Mouse (Mus musculus): ENCODE measurements at regions not wholly inside any gene's neighbourhood (a gene's known extent, or its start where the extent isn't known, plus 50 kb on each side); places are given as distances from the start of the nearest gene placed in this dataset.

DNA sequence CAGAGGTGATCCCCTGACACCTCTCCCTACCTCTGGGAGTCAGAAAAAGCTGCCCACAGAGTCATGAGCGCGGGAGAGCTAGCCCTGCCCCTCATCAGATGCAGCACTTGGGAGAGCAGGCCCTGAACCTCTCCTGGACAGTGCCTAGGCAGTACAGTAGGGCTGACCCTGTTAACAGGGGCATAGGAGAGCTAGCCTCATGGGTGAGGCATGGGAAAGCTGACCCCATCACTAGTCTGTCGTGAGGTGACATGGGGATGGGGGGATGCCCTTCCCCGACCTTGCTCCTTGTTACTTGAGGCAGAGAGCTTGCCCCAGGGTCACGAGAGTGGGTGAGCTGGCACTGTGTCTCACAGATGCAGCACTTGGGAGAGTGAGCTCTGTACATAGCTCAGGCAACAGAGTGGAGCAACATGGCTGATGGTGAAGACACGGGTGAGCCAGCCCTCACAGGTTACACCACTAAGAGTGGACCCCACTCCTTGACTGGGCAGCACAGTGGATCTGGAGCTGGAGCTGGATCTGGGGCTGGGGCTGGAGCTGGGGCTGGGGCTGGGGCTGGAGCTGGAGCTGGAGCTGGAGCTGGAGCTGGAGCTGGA is 225.5 kb upstream of the Krr1 start:
- no peaks in the 10 kb centered on the region for H3K27me3 ChIP-seq (ENCODE audit: control insufficient read depth, insufficient read depth, low read length, poor library complexity, severe bottlenecking)
- DNase-seq (ENCODE audit: low read depth, low spot score): no peak

DNA sequence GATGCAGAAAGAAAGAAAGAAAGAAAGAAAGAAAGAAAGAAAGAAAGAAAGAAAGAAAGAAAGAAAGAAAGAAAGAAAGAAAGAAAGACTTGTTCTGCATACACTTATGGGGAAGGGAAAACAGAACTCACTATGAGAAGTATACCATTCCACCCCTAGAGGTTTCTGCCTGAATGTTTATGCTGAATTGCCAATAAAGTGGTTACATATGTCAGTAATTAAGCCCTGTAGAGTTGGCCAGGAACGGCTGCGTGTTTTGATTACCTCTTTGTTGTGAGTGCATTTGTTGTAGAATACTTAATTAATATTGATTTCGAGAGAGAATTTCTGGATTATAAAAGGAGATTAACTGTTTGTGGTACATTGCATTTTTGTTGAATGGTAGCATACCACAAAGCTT is 224.0 kb upstream of the Krr1 start:
- DNase-seq (ENCODE audit: low read depth, low spot score): no peak
- H3K27me3 ChIP-seq (ENCODE audit: control insufficient read depth, insufficient read depth, low read length, poor library complexity, severe bottlenecking): no peaks in the 10 kb centered on the region
- H3K36me3 ChIP-seq (ENCODE audit: control insufficient read depth, insufficient read depth, low read length, poor library complexity, severe bottlenecking): no peaks in the 10 kb centered on the region

More for the DNA sequence above, 225.5 kb upstream of the Krr1 start:
- H3K36me3 ChIP-seq (ENCODE audit: control insufficient read depth, insufficient read depth, low read length, poor library complexity, severe bottlenecking): no peaks in the 10 kb centered on the region

DNA sequence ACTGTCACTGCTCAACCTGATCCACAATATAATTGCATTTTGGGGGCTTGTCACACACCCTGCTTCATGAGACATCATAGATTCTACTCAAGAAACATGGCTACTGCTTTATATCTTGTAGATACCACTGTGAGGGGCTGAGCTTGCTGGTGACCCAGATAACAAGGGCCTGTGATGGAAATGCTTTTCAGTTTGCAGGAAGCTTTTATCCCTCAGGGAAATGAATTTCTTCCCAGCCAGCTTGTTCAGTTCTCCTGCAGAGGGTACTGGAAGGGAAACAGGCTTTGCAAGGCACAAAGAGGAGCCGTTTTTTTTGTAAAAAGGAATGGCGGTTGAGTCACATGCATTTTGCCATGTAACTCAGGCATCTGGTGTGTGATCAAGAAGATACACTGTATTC is 218.8 kb upstream of the Krr1 start:
- no peaks in the 10 kb centered on the region for H3K27me3 ChIP-seq (ENCODE audit: control insufficient read depth, insufficient read depth, low read length, poor library complexity, severe bottlenecking)
- DNase-seq (ENCODE audit: low read depth, low spot score): no peak
- H3K36me3 ChIP-seq (ENCODE audit: control insufficient read depth, insufficient read depth, low read length, poor library complexity, severe bottlenecking): no peaks in the 10 kb centered on the region

DNA sequence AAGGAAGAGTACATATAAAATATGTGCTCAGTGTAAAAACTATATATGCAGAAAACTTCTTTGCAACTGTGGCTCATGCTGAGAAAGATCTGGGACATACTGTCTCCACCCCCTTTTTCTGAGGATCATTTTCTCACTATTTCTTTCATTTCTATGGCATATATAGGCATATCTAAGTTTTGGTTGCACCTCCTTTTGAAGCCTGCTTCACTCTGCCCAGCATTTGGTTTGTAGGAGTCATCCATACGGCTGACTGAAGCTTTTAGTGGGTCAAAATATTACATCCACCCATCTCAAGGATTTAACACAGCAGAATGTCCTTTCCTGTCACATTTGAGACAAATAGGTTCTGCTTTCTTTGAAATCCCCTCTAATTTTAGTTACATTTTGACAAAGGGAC is 216.5 kb upstream of the Krr1 start:
- Histone ChIP-seq H3K36me3 (ENCODE audit: control insufficient read depth, insufficient read depth, low read length, poor library complexity, severe bottlenecking) (no peaks in the 10 kb centered on the region), H3K27me3 (ENCODE audit: control insufficient read depth, insufficient read depth, low read length, poor library complexity, severe bottlenecking) (no peaks in the 10 kb centered on the region)
- DNase-seq (ENCODE audit: low read depth, low spot score): no peak

- H3K27me3 ChIP-seq (ENCODE audit: control insufficient read depth, insufficient read depth, low read length, poor library complexity, severe bottlenecking): no peaks in the 10 kb centered on the region
- H3K36me3 ChIP-seq (ENCODE audit: control insufficient read depth, insufficient read depth, low read length, poor library complexity, severe bottlenecking): no peaks in the 10 kb centered on the region
- DNase-seq (ENCODE audit: low read depth, low spot score): no peak
Observed at GRCm38 (mm10) chr10:111756528-111756927, 215.9 kb upstream of the Krr1 start.

DNA sequence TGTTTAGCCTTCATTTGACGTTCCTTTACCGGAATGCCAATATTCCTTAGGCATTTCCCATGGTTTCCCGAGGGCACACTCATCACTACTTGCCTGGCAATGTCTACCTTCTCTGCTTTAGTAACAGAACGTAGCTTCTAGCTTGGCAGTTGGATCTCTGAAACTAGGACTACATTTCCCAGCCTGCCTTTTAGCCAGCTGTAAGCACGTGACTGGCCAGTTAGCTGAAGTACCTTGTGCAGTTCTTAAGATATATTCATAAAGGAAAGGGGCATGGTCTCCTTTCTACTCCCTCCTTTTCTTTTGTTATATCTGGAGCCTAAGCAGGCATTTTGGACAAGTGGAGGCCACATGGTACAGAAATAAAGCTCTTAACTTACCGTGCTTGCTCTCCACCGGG is 214.8 kb upstream of the Krr1 start:
- no peaks in the 10 kb centered on the region for H3K36me3 ChIP-seq (ENCODE audit: control insufficient read depth, insufficient read depth, low read length, poor library complexity, severe bottlenecking)
- H3K27me3 ChIP-seq (ENCODE audit: control insufficient read depth, insufficient read depth, low read length, poor library complexity, severe bottlenecking): no peaks in the 10 kb centered on the region
- no peak for DNase-seq (ENCODE audit: low read depth, low spot score)

DNA sequence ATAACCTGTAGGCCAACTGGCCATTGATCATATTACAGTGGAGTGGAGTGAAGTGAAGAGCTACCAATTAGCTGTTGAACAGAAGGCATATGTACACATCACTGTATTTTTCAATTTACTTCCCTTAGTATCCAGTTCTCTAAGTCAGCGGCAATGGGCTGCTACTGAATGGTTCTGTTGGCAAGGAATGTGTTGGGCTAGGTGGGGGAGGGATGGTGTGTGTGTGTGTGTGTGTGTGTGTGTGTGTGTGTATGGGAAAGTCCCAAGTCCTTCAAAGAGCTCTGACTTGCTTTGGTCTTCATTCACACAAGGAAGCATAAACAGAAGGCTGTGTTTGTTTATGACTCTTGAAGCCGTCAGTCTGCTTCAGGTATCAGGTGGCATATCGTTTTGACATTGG is 213.0 kb upstream of the Krr1 start:
- Histone ChIP-seq H3K36me3 (ENCODE audit: control insufficient read depth, insufficient read depth, low read length, poor library complexity, severe bottlenecking) (no peaks in the 10 kb centered on the region), H3K27me3 (ENCODE audit: control insufficient read depth, insufficient read depth, low read length, poor library complexity, severe bottlenecking) (no peaks in the 10 kb centered on the region)
- DNase-seq (ENCODE audit: low read depth, low spot score): no peak

- no peaks in the 10 kb centered on the region for H3K36me3 ChIP-seq (ENCODE audit: control insufficient read depth, insufficient read depth, low read length, poor library complexity, severe bottlenecking)
Observed at GRCm38 (mm10) chr10:111762751-111763528, 209.5 kb upstream of the Krr1 start.

GRCm38 (mm10) chr10:111767011-111767720 is 205.3 kb upstream of the Krr1 start:
- no peak for DNase-seq (ENCODE audit: low read depth, low spot score)
- H3K36me3 ChIP-seq (ENCODE audit: control insufficient read depth, insufficient read depth, low read length, poor library complexity, severe bottlenecking): no peaks in the 10 kb centered on the region
- no peaks in the 10 kb centered on the region for H3K27me3 ChIP-seq (ENCODE audit: control insufficient read depth, insufficient read depth, low read length, poor library complexity, severe bottlenecking)

More at GRCm38 (mm10) chr10:111762751-111763528, 209.5 kb upstream of the Krr1 start:
- no peak for DNase-seq (ENCODE audit: low read depth, low spot score)
- no peaks in the 10 kb centered on the region for H3K27me3 ChIP-seq (ENCODE audit: control insufficient read depth, insufficient read depth, low read length, poor library complexity, severe bottlenecking)

DNA sequence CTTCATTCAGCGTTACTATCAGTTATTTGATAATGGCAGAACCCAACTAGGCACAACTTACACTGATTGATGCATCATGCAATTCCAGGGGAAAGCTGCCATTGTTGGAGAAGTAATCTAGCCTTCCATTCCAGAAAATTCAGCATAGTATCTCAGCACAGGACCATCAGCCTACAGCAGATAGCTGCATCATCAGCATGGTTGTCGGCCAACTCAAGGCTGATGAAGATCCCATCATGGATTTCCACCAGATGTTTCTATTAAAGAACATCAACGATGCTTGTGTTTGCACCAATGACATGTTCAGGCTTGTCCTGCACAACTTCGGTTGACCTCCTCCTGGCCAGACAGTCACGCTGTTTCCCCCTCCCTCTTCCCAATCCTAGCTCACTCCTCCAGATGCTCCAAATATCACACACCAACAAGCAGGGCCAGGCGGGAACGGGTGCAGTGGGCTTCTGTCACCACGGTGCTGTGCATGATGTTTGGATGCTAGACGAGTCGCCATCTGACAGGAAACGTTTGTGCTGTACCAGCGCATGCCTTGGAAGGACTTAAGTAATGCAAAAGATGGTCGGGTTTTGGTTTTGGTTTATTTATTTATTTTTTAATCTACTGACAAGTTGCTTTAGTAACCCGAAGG is 204.5 kb upstream of the Krr1 start:
- no peak for DNase-seq (ENCODE audit: low read depth, low spot score)
- Histone ChIP-seq H3K36me3 (ENCODE audit: control insufficient read depth, insufficient read depth, low read length, poor library complexity, severe bottlenecking) (no peaks in the 10 kb centered on the region), H3K27me3 (ENCODE audit: control insufficient read depth, insufficient read depth, low read length, poor library complexity, severe bottlenecking) (no peaks in the 10 kb centered on the region)

GRCm38 (mm10) chr10:111769486-111770002 is 202.9 kb upstream of the Krr1 start:
- no peak for DNase-seq (ENCODE audit: low read depth, low spot score)
- H3K36me3 ChIP-seq (ENCODE audit: control insufficient read depth, insufficient read depth, low read length, poor library complexity, severe bottlenecking): no peaks in the 10 kb centered on the region

GRCm38 (mm10) chr10:111770027-111770426 is 202.4 kb upstream of the Krr1 start:
- DNase-seq (ENCODE audit: low read depth, low spot score): no peak
- Histone ChIP-seq H3K27me3 (ENCODE audit: control insufficient read depth, insufficient read depth, low read length, poor library complexity, severe bottlenecking) (no peaks in the 10 kb centered on the region), H3K36me3 (ENCODE audit: control insufficient read depth, insufficient read depth, low read length, poor library complexity, severe bottlenecking) (no peaks in the 10 kb centered on the region)

More at GRCm38 (mm10) chr10:111769486-111770002, 202.9 kb upstream of the Krr1 start:
- no peaks in the 10 kb centered on the region for H3K27me3 ChIP-seq (ENCODE audit: control insufficient read depth, insufficient read depth, low read length, poor library complexity, severe bottlenecking)

GRCm38 (mm10) chr10:111771010-111771409 is 201.5 kb upstream of the Krr1 start:
- no peak for DNase-seq (ENCODE audit: low read depth, low spot score)
- no peaks in the 10 kb centered on the region for H3K27me3 ChIP-seq (ENCODE audit: control insufficient read depth, insufficient read depth, low read length, poor library complexity, severe bottlenecking)
- no peaks in the 10 kb centered on the region for H3K36me3 ChIP-seq (ENCODE audit: control insufficient read depth, insufficient read depth, low read length, poor library complexity, severe bottlenecking)

DNA sequence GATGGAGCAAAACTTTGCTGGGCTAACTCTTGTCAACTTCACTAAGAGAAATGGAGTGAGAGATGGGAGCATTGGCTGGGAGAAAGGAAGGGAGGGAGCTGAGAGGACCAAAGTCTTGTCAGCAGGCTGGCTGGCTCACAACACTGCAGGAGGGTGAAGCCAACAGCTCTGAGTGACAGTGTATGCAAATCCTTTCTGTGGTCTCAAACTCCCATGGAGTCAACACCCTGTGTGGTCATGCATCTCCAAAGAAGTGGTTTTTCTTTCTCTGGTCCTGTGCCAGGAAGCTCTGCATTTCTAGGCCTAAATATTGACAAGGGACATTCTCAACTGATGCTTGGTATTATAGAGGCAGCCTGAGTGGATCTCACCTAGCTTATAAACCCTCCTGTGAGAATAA is 194.9 kb upstream of the Krr1 start:
- DNase-seq (ENCODE audit: low read depth, low spot score): no peak
- Histone ChIP-seq H3K36me3 (ENCODE audit: control insufficient read depth, insufficient read depth, low read length, poor library complexity, severe bottlenecking) (no peaks in the 10 kb centered on the region), H3K27me3 (ENCODE audit: control insufficient read depth, insufficient read depth, low read length, poor library complexity, severe bottlenecking) (no peaks in the 10 kb centered on the region)

All from splenic B cell, adult 2 months (primary cell).